Mouse (Mus musculus) lung, embryonic 14.5 days (tissue): ENCODE results near the gene Hba-a1. TPM values are rescaled to one million over a fixed set of nuclear protein-coding genes. Genes with fewer than 3 reads are reported as not detected.
A peak's percentile ranks its signal among the peaks of the same experiment; 100 is the strongest.
"Not testable (repeated sequence)": the region's sequence is repeated elsewhere in the genome, so short reads cannot be mapped to it uniquely, and the experiment has no call there.

Experiments
- ATAC-seq: fragments of 200-750 bp; cut with Nextera tagmentation; 2 replicates; pipeline ENCODE4 v1.8.0; 2017; ENCODE audit warnings: mild to moderate bottlenecking, moderate TSS enrichment, moderate library complexity; ENCODE audit not compliant: insufficient read depth
- DNase-seq: peaks from one replicate; pipeline ENCODE4 v3.0.0-alpha.2; 2015
- H3K27ac ChIP-seq: fragments of 300-500 bp; sonication (generic); 2 replicates; pipeline ENCODE4 v1.5.1; 2014; ENCODE audit warnings: low read depth, mild to moderate bottlenecking, moderate library complexity
- H3K27me3 ChIP-seq: fragments of 300-500 bp; sonication (generic); 2 replicates; pipeline ENCODE4 v1.6.1; 2014; ENCODE audit warnings: low read length, control low read depth; ENCODE audit not compliant: insufficient read depth
- H3K36me3 ChIP-seq: fragments of 300-500 bp; sonication (generic); 2 replicates; pipeline ENCODE4 v1.6.1; 2014; ENCODE audit warnings: control low read depth; ENCODE audit not compliant: insufficient read depth
- H3K4me1 ChIP-seq: fragments of 300-500 bp; sonication (generic); 2 replicates; pipeline ENCODE4 v1.6.1; 2014; ENCODE audit warnings: antibody characterized with exemption, control low read depth; ENCODE audit not compliant: insufficient read depth
- H3K4me2 ChIP-seq: fragments of 300-500 bp; sonication (generic); 2 replicates; pipeline ENCODE4 v1.6.1; 2014; ENCODE audit warnings: mild to moderate bottlenecking
- H3K4me3 ChIP-seq: fragments of 300-500 bp; sonication (generic); 2 replicates; pipeline ENCODE4 v1.5.1; 2014; ENCODE audit warnings: low read depth, low read length
- H3K9ac ChIP-seq: fragments of 300-500 bp; sonication (generic); 2 replicates; pipeline ENCODE4 v1.6.1; 2014
- H3K9me3 ChIP-seq: fragments of 300-500 bp; sonication (generic); 2 replicates; pipeline ENCODE4 v1.6.1; 2016; ENCODE audit warnings: low read depth, low read length, control low read depth
- CTCF ChIP-seq: IDR thresholded peaks from 2 replicates; pipeline ENCODE4 v1.5.1; 2016; ENCODE audit warnings: antibody characterized with exemption, low read depth
- WGBS: fragments of 180-500 bp; shearing (Covaris S2); extraction: QIAGEN DNeasy Blood & Tissue Kit; methylation state at CpG from one replicate; pipeline ENCODE4 v1.1.7; 2014; 5-methylcytosine and 5-hydroxymethylcytosine counted together
- polyA plus RNA-seq: library from polyadenylated mRNA; unstranded; fragments of >200 nt; fragmentation: Nextera tagmentation; extraction: Ambion mirVana; gene quantifications from 2 replicates; pipeline ENCODE4 v1.2.1, GENCODE M21; 2014

The Hba-a1 gene
- polyA plus RNA-seq, 1 experiment from 2014 or later = 4,689 TPM

GRCm38 (mm10) chr11:32285031-32285775 is 1.9 kb downstream of the Hba-a1 start:
- H3K4me1 ChIP-seq = no peaks in the 10 kb centered on the region
- no peak overlapping the region for H3K27ac ChIP-seq
- H3K27me3 ChIP-seq = peaks cover 8% of the 10 kb centered on the region
- no peak for TF ChIP-seq CTCF
- H3K4me3 ChIP-seq = no peak overlapping the region
- H3K36me3 ChIP-seq = no peaks in the 10 kb centered on the region
- no peak overlapping the region for H3K9ac ChIP-seq
- ATAC-seq = peak; percentile 22; the same call in 1 of the 2 replicates
- H3K9me3 ChIP-seq = no peaks in the 10 kb centered on the region
- 74% methylated on average over 7 of the region's 7 CpGs for WGBS
- no peak overlapping the region for H3K4me2 ChIP-seq
- DNase-seq = no peak

- not testable (repeated sequence) for H3K27me3 ChIP-seq, H3K9ac ChIP-seq, H3K4me3 ChIP-seq, DNase-seq, H3K36me3 ChIP-seq, H3K4me2 ChIP-seq, ATAC-seq, H3K9me3 ChIP-seq, H3K27ac ChIP-seq, H3K4me1 ChIP-seq
Measured at GRCm38 (mm10) chr11:32285887-32286286, 2.6 kb downstream of the Hba-a1 start.

GRCm38 (mm10) chr11:32286695-32287492 is 3.6 kb downstream of the Hba-a1 start, which contains the start of gene Hbq1b:
Gene Hbq1b (plus strand): TSS chr11:32286965.
- DNase-seq = peak; percentile 79
- H3K4me1 ChIP-seq, H3K9me3 ChIP-seq, H3K36me3 ChIP-seq, H3K27me3 ChIP-seq: not testable (repeated sequence)
- peak within 1 kb of the TSS; percentile 20; the same call in 1 of the 2 replicates for H3K4me3 ChIP-seq
- peak; percentile 83 for TF ChIP-seq CTCF
- H3K4me2 ChIP-seq = peak within 1 kb of the TSS; percentile 48
- WGBS = 16% methylated on average over 30 of the region's 33 CpGs
- peak within 1 kb of the TSS; percentile 29; the same call in 1 of the 2 replicates for H3K9ac ChIP-seq
- ATAC-seq = peak; percentile 68
- peak within 1 kb of the TSS; percentile 27; the same call in 1 of the 2 replicates for H3K27ac ChIP-seq

GRCm38 (mm10) chr11:32287493-32287825 is 4.1 kb downstream of the Hba-a1 start:
- no peaks in the 10 kb centered on the region for H3K36me3 ChIP-seq
- no peaks in the 10 kb centered on the region for H3K9me3 ChIP-seq
- H3K27me3 ChIP-seq = peaks cover 6% of the 10 kb centered on the region
- DNase-seq (no peak), ATAC-seq (no peak)
- H3K4me1 ChIP-seq = no peaks in the 10 kb centered on the region
- H3K27ac ChIP-seq = peak overlapping the region; percentile 9; the same call in 1 of the 2 replicates
- no peak overlapping the region for H3K9ac ChIP-seq
- no peak overlapping the region; the same call in 1 of the 2 replicates for H3K4me2 ChIP-seq
- TF ChIP-seq CTCF = no peak
- H3K4me3 ChIP-seq = no peak overlapping the region
- WGBS = 61% methylated on average over 9 of the region's 9 CpGs

GRCm38 (mm10) chr11:32292819-32293218 is 9.5 kb downstream of the Hba-a1 start:
- ATAC-seq, H3K27me3 ChIP-seq, H3K27ac ChIP-seq, H3K4me3 ChIP-seq, H3K9me3 ChIP-seq, H3K36me3 ChIP-seq, H3K4me2 ChIP-seq, DNase-seq, H3K9ac ChIP-seq, H3K4me1 ChIP-seq: not testable (repeated sequence)
- 88% methylated on average over 4 of the region's 4 CpGs for WGBS

- H3K36me3 ChIP-seq, H3K27me3 ChIP-seq, DNase-seq, H3K9me3 ChIP-seq, H3K9ac ChIP-seq, H3K4me3 ChIP-seq, H3K4me1 ChIP-seq, H3K4me2 ChIP-seq, H3K27ac ChIP-seq, ATAC-seq: not testable (repeated sequence)
- 40% methylated on average over 3 of the region's 3 CpGs for WGBS
Measured at GRCm38 (mm10) chr11:32293479-32293878, 10.2 kb downstream of the Hba-a1 start.

GRCm38 (mm10) chr11:32296203-32296602 is 12.9 kb downstream of the Hba-a1 start, which contains the start of gene Hba-a2:
Gene Hba-a2 (plus strand): TSS chr11:32296489.
- H3K27me3 ChIP-seq, H3K9me3 ChIP-seq, H3K4me1 ChIP-seq, DNase-seq, H3K4me3 ChIP-seq, H3K27ac ChIP-seq, H3K4me2 ChIP-seq, H3K9ac ChIP-seq, H3K36me3 ChIP-seq: not testable (repeated sequence)
- ATAC-seq = peak; percentile 51; the same call in 1 of the 2 replicates
- WGBS = no CpG with 5 or more reads among the region's 4 CpGs

GRCm38 (mm10) chr11:32297417-32297816 is 14.1 kb downstream of the Hba-a1 start:
- not testable (repeated sequence) for H3K27ac ChIP-seq, H3K36me3 ChIP-seq, H3K4me2 ChIP-seq, ATAC-seq, H3K4me1 ChIP-seq, H3K4me3 ChIP-seq, DNase-seq, H3K9me3 ChIP-seq, H3K9ac ChIP-seq, H3K27me3 ChIP-seq
- WGBS = 16% methylated on average over 2 of the region's 2 CpGs
